Mouse (Mus musculus) kidney, postnatal 0 days (tissue): ENCODE results near the gene Lmcd1. TPM values are rescaled to one million over a fixed set of nuclear protein-coding genes. Genes with fewer than 3 reads are reported as not detected.

Experiments
- ATAC-seq: fragments of 200-750 bp; cut with Nextera tagmentation; replicated peaks from 2 replicates; pipeline ENCODE4 v1.8.0; 2017; ENCODE audit warnings: low read depth, moderate number of reproducible peaks, moderate TSS enrichment, moderate library complexity; ENCODE audit not compliant: low FRiP score
- DNase-seq: peaks from one replicate; pipeline ENCODE4 v3.0.0-alpha.2; 2016; ENCODE audit warnings: low spot score
- H3K27ac ChIP-seq: fragments of 300-500 bp; sonication (generic); 2 replicates; pipeline ENCODE4 v1.5.1; 2014; ENCODE audit warnings: mild to moderate bottlenecking
- H3K27me3 ChIP-seq: fragments of 300-500 bp; sonication (generic); 2 replicates; pipeline ENCODE4 v1.6.1; 2014; ENCODE audit warnings: low read length, mixed read lengths; ENCODE audit not compliant: insufficient read depth
- H3K36me3 ChIP-seq: fragments of 300-500 bp; sonication (generic); 2 replicates; pipeline ENCODE4 v1.6.1; 2014; ENCODE audit warnings: low read length, mixed read lengths; ENCODE audit not compliant: insufficient read depth
- H3K4me1 ChIP-seq: fragments of 300-500 bp; sonication (generic); replicated peaks from 2 replicates; pipeline ENCODE4 v1.6.1; 2014; ENCODE audit warnings: antibody characterized with exemption, low read length, mixed read lengths; ENCODE audit not compliant: insufficient read depth
- H3K4me2 ChIP-seq: fragments of 300-500 bp; sonication (generic); 2 replicates; pipeline ENCODE4 v1.6.1; 2014; ENCODE audit warnings: mild to moderate bottlenecking, low read length, moderate library complexity, mixed read lengths
- H3K4me3 ChIP-seq: fragments of 300-500 bp; sonication (generic); replicated peaks from 2 replicates; pipeline ENCODE4 v1.5.1; 2014; ENCODE audit warnings: low read depth, low read length
- H3K9ac ChIP-seq: fragments of 300-500 bp; sonication (generic); 2 replicates; pipeline ENCODE4 v1.6.1; 2014; ENCODE audit warnings: low read depth, low read length
- H3K9me3 ChIP-seq: fragments of 300-500 bp; sonication (generic); replicated peaks from 2 replicates; pipeline ENCODE4 v1.6.1; 2016; ENCODE audit warnings: low read length, inconsistent platforms, mixed read lengths
- CTCF ChIP-seq: IDR thresholded peaks from 2 replicates; pipeline ENCODE4 v1.5.1; 2016; ENCODE audit warnings: antibody characterized with exemption, low read depth, mild to moderate bottlenecking, moderate library complexity
- WGBS: fragments of 180-500 bp; shearing (Covaris S2); extraction: QIAGEN DNeasy Blood & Tissue Kit; methylation state at CpG from one replicate; pipeline ENCODE4 v1.1.7; 2014; 5-methylcytosine and 5-hydroxymethylcytosine counted together
- polyA plus RNA-seq: library from polyadenylated mRNA; unstranded; fragments of >200 nt; fragmentation: Nextera tagmentation; extraction: Ambion mirVana; gene quantifications from 2 replicates; pipeline ENCODE4 v1.2.1, GENCODE M21; 2015

Lmcd1 gene
- polyA plus RNA-seq, 1 experiment from 2014 or later = 34.4 TPM

DNA sequence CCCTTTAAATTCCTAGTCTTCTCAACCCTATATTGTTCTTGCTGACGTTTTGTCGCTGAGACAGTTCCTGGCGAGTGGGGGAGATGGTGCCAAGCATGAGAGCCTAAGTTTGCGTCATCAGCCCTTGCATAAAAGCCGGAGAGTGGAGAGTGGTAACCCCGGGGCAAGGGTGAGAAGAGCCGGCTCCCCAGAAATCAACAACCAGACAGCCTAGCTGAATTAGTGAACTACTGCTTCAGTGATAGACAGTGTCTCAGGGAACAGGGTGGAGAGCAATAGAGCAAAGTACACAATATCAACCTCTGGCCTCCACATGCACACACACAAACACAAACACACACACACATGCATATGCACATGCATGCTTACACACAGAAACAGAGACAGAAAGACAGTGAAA is 26.6 kb downstream of the Lmcd1 start:
- Histone ChIP-seq H3K4me2 (no peak overlapping the region), H3K27ac (no peak overlapping the region), H3K27me3 (no peaks in the 10 kb centered on the region), H3K9ac (no peak overlapping the region), H3K36me3 (no peaks in the 10 kb centered on the region), H3K4me1 (peaks cover 4% of the 10 kb centered on the region; the same call in 1 of the 2 replicates), H3K9me3 (no peaks in the 10 kb centered on the region), H3K4me3 (no peak overlapping the region)
- TF ChIP-seq CTCF = no peak
- ATAC-seq = no peak
- 84% methylated on average over 7 of the region's 7 CpGs for WGBS
- no peak for DNase-seq

GRCm38 (mm10) chr6:112300633-112301032 is 27.1 kb downstream of the Lmcd1 start:
- TF ChIP-seq CTCF = no peak
- 91% methylated on average over 1 of the region's 1 CpGs for WGBS
- no peak overlapping the region for H3K4me3 ChIP-seq

GRCm38 (mm10) chr6:112302248-112302647 is 28.7 kb downstream of the Lmcd1 start:
- no peaks in the 10 kb centered on the region for H3K9me3 ChIP-seq
- H3K9ac ChIP-seq = no peak overlapping the region
- DNase-seq (no peak), ATAC-seq (no peak)
- H3K36me3 ChIP-seq = no peaks in the 10 kb centered on the region
- H3K27me3 ChIP-seq = no peaks in the 10 kb centered on the region
- no peak overlapping the region for H3K4me3 ChIP-seq
- H3K27ac ChIP-seq = 0 out of 2 replicates have a peak overlapping the region, but pooled peaks have one; percentile 8
- H3K4me2 ChIP-seq = no peak overlapping the region
- 43% methylated on average over 7 of the region's 7 CpGs for WGBS
- peaks cover 4% of the 10 kb centered on the region; the same call in 1 of the 2 replicates for H3K4me1 ChIP-seq
- TF ChIP-seq CTCF = no peak

More at GRCm38 (mm10) chr6:112300633-112301032, 27.1 kb downstream of the Lmcd1 start:
- Histone ChIP-seq H3K9ac (no peak overlapping the region), H3K27me3 (no peaks in the 10 kb centered on the region), H3K9me3 (no peaks in the 10 kb centered on the region), H3K36me3 (no peaks in the 10 kb centered on the region), H3K4me2 (no peak overlapping the region), H3K4me1 (peaks cover 4% of the 10 kb centered on the region; the same call in 1 of the 2 replicates), H3K27ac (no peak overlapping the region)
- ATAC-seq (no peak), DNase-seq (no peak)

- Histone ChIP-seq H3K36me3 (no peaks in the 10 kb centered on the region), H3K9me3 (no peaks in the 10 kb centered on the region), H3K4me1 (peaks cover 4% of the 10 kb centered on the region; the same call in 1 of the 2 replicates), H3K4me3 (no peak overlapping the region), H3K27me3 (no peaks in the 10 kb centered on the region), H3K9ac (no peak overlapping the region), H3K27ac (no peak overlapping the region), H3K4me2 (no peak overlapping the region)
- no peak for TF ChIP-seq CTCF
- DNase-seq = no peak
- no peak for ATAC-seq
- WGBS = 81% methylated on average over 9 of the region's 9 CpGs
Measured at GRCm38 (mm10) chr6:112302814-112303383, 29.3 kb downstream of the Lmcd1 start.

GRCm38 (mm10) chr6:112304751-112305150 is 31.2 kb downstream of the Lmcd1 start:
- H3K36me3 ChIP-seq = no peaks in the 10 kb centered on the region
- H3K9ac ChIP-seq = no peak overlapping the region
- 41% methylated on average over 8 of the region's 8 CpGs for WGBS
- no peaks in the 10 kb centered on the region for H3K9me3 ChIP-seq
- H3K27ac ChIP-seq = no peak overlapping the region
- no peak for TF ChIP-seq CTCF
- no peak for ATAC-seq
- no peak overlapping the region for H3K4me3 ChIP-seq
- no peak overlapping the region for H3K4me2 ChIP-seq
- H3K27me3 ChIP-seq = no peaks in the 10 kb centered on the region
- peaks cover 4% of the 10 kb centered on the region; the same call in 1 of the 2 replicates for H3K4me1 ChIP-seq
- no peak for DNase-seq

- H3K4me2 ChIP-seq = no peak overlapping the region
- H3K4me3 ChIP-seq = no peak overlapping the region
- 0 out of 2 replicates have a peak, but pooled peaks cover 7% of the 10 kb centered on the region for H3K4me1 ChIP-seq
- H3K27ac ChIP-seq = no peak overlapping the region
- peak; percentile 71 for DNase-seq
- H3K9ac ChIP-seq = no peak overlapping the region
- no peaks in the 10 kb centered on the region for H3K27me3 ChIP-seq
- no peak for ATAC-seq
- no peaks in the 10 kb centered on the region; the same call in 1 of the 2 replicates for H3K9me3 ChIP-seq
- TF ChIP-seq CTCF = no peak
- H3K36me3 ChIP-seq = peaks cover 3% of the 10 kb centered on the region; the same call in 1 of the 2 replicates
- WGBS = 36% methylated on average over 6 of the region's 6 CpGs
Measured at GRCm38 (mm10) chr6:112309330-112309938, 35.9 kb downstream of the Lmcd1 start.
